Mouse (Mus musculus) cerebellum, adult (tissue): ENCODE results near the gene Ppp1r36.

ENCODE experiments used
- ATAC-seq: cut with Nextera tagmentation; 2 replicates; pipeline ENCODE4 v1.9.2; 2017; ENCODE audit warnings: mild to moderate bottlenecking, moderate library complexity, mixed read lengths; ENCODE audit not compliant: insufficient number of reproducible peaks, low FRiP score, low TSS enrichment

Gene Ppp1r36

GRCm38 (mm10) chr12:76417433-76417854 is at the start of gene Ppp1r36:
Gene Ppp1r36, plus strand, starts transcription at chr12:76417538.
- no peak for ATAC-seq

- ATAC-seq: no peak
Observed at GRCm38 (mm10) chr12:76368201-76368789, 49.0 kb upstream of the Ppp1r36 start.

GRCm38 (mm10) chr12:76368790-76369205 is 48.5 kb upstream of the Ppp1r36 start:
- ATAC-seq: peak; percentile 29; the same call in 1 of the 2 replicates

GRCm38 (mm10) chr12:76369206-76369977 is 47.9 kb upstream of the Ppp1r36 start, which contains the start of gene Zbtb25:
Gene Zbtb25, minus strand, starts transcription at chr12:76369602.
- ATAC-seq: peak; percentile 83

- ATAC-seq: peak; percentile 11
Observed at GRCm38 (mm10) chr12:76369978-76370830, 47.1 kb upstream of the Ppp1r36 start, which contains the start of gene Zbtb1. Gene Zbtb1, plus strand, starts transcription at chr12:76370266.

GRCm38 (mm10) chr12:76370831-76371571 is 46.3 kb upstream of the Ppp1r36 start:
- ATAC-seq: no peak

- ATAC-seq: no peak
Observed at GRCm38 (mm10) chr12:76372046-76372445, 45.3 kb upstream of the Ppp1r36 start.

- ATAC-seq: no peak
Observed at GRCm38 (mm10) chr12:76372881-76373818, 44.2 kb upstream of the Ppp1r36 start.

- no peak for ATAC-seq
Observed at GRCm38 (mm10) chr12:76373991-76374390, 43.3 kb upstream of the Ppp1r36 start.

- ATAC-seq: no peak
Observed at GRCm38 (mm10) chr12:76374911-76375310, 42.4 kb upstream of the Ppp1r36 start.

- ATAC-seq: no peak
Observed at GRCm38 (mm10) chr12:76375506-76375905, 41.8 kb upstream of the Ppp1r36 start.

- no peak for ATAC-seq
Observed at GRCm38 (mm10) chr12:76376649-76377048, 40.7 kb upstream of the Ppp1r36 start.

GRCm38 (mm10) chr12:76377059-76377458 is 40.3 kb upstream of the Ppp1r36 start:
- ATAC-seq: no peak

GRCm38 (mm10) chr12:76377726-76378125 is 39.6 kb upstream of the Ppp1r36 start:
- no peak for ATAC-seq

GRCm38 (mm10) chr12:76378556-76378955 is 38.8 kb upstream of the Ppp1r36 start:
- no peak for ATAC-seq

- no peak for ATAC-seq
Observed at GRCm38 (mm10) chr12:76380151-76380550, 37.2 kb upstream of the Ppp1r36 start.

- ATAC-seq: no peak
Observed at GRCm38 (mm10) chr12:76385342-76385741, 32.0 kb upstream of the Ppp1r36 start.

- no peak for ATAC-seq
Observed at GRCm38 (mm10) chr12:76388794-76389193, 28.5 kb upstream of the Ppp1r36 start.
